Mouse (Mus musculus): ENCODE measurements around the gene Cat.

The Cat gene

GRCm38 (mm10) chr2:103484617-103485401 lies at the start of gene Cat:
Gene Cat (minus strand): TSS chr2:103485160.
- DNase-seq: peak; percentile 98 to 99

GRCm38 (mm10) chr2:103525596-103525995 lies 40.6 kb upstream of the Cat start:
- DNase-seq: no peak

DNA sequence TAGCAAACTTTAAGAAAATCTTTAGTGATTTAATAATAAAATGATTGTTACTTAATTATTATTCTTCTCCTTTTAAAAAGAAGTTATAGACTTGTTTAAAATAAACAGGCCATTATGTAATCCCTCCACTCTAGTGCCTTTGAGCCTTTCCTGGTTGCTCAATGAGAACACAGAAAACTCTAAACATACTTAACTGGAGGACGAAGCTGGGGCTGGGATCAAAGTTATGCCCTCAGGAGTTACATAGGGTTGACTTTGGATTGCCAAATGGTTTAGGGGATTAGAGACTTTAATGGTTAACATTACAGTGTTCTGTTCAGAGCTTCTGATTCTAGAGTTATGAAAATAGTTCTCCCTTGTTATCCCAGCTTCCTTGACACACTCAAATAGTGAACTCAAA lies 31.5 kb upstream of the Cat start:
- DNase-seq: no peak

DNA sequence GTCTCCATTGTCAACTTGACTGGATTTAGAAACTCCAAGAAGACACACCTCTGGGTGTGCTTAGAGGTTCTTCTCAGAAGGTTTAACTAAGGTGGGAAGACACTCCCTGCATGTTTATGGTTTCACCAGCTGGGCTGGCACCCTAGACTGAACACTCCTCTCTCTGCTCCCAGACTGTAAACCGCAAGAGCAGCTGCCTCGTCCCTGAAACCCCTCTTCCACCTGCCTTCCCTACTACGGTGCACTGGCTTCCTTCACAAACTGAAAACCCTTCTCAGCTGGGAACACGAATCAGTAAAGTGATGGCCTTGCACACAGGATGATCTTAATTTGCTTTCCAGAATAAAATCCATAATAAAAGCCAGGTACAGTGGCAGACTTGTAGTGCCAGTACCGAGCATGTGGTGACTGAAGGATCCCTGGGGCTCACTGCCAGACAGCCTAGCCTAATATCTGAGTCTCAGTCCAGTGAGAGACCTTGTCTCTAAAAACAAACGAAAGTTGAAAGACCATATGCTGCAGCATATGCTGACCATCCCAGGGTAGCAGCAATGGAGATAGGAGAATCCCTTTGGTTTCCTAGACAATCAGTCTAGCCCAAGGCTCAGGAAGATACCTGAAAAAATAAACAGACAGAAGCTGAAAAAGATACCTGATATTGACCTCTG lies 30.7 kb upstream of the Cat start:
- DNase-seq: peak; percentile 65 to 78

- DNase-seq: no peak
These were observed 27.3 kb upstream of the Cat start for GRCm38 (mm10) chr2:103512066-103512795.

DNA sequence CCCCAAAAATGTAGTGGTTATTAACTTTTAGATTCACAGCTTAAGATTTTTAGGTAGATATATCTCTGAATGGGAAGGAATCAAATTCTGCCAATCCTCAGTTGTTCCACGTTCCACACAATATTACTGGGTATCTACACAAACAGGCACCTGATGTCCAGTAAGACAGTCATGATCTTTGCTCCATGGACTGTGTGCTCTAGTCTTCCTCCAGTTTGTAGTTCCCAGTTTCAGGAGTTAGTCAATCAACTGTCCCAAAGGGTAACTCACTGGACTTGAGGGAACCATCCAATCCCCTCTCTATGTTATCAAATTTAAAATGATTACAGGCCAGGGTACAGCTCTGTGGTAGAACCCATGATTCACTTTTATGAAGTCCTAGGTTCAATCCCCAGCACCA lies 26.7 kb upstream of the Cat start:
- DNase-seq: no peak

DNA sequence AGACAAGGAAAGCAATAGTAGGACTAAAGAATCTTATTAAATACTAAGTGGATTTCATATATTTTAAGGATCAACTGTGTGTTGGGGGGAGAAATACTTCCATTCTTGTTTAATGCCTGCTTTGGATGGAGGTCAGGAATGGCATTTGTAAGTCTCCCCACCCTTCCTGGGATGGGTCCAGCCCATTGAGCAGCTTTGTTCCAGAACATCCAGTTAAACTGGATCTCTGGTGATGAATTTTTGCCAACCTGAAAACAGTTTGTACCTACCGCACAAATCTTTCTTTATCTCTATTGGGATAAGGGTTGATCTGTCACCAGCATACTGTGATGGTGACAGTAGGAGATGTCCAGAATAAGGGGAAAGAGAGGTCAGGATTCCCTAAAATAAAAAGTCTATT lies 26.1 kb upstream of the Cat start:
- DNase-seq: no peak

- no peak for DNase-seq
These were observed 22.7 kb upstream of the Cat start for GRCm38 (mm10) chr2:103507651-103508050.

DNA sequence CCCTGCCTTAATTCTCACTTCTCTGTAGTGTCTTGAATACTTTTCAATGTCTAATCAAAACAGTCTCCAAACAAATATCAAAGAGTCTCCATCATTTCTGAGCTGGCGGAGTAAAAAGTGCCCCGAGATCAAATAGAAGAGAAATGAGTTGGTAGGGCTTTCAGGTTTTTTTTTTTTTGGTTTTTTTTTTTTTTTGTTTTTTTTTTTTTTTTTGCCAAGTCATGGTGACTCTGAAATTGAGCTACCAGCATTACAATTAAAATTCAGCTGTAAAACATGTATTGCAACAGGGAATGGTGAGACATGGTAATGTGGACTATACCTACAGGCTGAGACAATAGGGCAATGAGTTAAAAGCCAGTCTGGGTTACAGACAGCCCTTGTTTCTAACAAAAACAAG lies 21.0 kb upstream of the Cat start:
- no peak for DNase-seq

- DNase-seq: no peak
These were observed 19.5 kb upstream of the Cat start for GRCm38 (mm10) chr2:103504463-103504862.

- DNase-seq: no peak
These were observed 15.8 kb upstream of the Cat start for GRCm38 (mm10) chr2:103500769-103501168.

DNA sequence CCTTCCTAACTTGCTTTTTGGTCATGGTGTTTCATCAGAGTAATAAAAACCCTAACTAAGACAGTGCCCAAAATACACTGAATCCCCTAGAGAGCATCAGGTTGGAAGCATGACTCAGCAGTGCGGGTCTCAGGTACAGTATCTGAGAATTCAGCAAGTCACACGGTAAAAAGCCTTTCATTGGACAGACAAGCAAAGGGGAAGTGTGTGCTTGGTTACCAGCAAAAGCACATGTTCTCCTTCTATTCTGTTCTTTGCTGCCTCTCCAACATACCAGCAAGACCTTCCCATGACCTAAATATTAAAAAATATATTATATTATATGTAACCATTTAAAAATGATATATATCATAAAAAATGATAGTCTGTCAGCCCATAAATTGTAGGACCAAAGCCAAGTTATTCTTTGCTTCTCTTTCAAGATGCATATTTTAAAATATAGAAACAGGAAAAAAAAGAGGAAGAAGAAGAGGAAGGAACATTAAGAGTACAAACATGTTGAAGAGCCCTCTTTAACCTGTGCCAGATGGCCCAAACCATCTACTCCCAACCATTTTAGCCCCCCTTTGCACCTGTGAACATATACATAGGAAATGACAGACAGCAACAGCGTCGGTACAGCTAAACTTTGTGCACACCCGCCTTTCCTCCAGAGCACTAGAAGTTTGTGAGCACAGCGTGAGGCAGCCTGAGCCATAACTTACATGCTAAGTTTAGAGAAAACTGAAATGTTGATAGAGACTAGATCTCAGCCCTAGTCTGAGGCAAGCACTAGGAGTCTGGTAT lies 10.9 kb upstream of the Cat start:
- no peak for DNase-seq

DNA sequence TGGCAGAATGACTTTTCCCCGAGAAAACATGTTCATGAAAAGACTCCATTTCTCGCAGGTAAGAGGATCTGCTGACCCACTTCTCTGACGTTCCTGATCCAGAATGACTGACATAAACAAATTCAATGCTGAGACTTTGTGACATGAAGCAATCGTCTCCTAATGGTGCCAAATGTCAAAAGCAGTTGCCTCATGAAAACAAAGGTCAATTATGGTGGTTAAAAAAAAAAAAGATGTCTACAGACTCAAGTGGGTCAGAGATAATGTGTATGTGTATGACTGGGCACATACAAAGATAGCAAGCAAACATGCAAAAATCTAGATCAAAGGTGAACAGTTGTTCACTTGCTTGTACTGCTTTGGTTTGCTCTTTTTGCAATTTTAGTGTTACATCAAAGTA lies 8.9 kb upstream of the Cat start:
- no peak for DNase-seq

- DNase-seq: no peak
These were observed 7.6 kb upstream of the Cat start for GRCm38 (mm10) chr2:103492526-103492925.

GRCm38 (mm10) chr2:103483986-103484520 lies 907 bp downstream of the Cat start:
- peak in 1 of 2 experiments; percentile 15 for DNase-seq

DNA sequence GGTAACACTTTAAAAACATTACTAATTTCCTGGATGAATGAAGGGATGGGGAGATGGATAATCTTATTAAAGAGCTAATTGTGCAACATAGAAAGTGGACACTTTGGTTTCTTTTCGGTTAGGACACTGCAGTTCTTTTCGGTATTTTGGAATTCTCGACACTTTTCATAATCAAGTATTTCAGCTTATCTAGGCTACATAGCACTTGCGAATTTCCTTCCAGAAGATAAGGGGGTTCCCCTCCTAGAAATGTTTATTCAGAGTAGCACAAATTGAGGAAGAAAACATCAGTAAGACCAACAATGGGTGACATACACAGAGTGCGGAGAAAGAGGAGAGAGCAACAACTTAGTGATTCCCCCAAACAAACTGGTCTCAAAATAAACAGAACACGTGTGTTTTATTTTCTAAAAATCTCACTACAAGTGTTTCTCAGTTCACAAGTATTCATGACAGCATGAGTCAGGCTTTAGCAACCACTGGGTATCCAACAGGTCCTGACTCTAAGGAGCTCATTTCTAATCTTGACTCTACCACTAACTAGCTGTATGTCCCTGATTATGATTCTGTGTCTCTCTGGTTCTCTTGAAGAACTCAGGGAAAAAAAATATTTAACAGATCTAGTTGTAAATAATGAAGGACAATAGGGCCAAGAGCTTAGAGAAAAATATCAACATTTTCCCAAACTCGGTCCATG lies 1.5 kb downstream of the Cat start:
- DNase-seq: no peak

DNA sequence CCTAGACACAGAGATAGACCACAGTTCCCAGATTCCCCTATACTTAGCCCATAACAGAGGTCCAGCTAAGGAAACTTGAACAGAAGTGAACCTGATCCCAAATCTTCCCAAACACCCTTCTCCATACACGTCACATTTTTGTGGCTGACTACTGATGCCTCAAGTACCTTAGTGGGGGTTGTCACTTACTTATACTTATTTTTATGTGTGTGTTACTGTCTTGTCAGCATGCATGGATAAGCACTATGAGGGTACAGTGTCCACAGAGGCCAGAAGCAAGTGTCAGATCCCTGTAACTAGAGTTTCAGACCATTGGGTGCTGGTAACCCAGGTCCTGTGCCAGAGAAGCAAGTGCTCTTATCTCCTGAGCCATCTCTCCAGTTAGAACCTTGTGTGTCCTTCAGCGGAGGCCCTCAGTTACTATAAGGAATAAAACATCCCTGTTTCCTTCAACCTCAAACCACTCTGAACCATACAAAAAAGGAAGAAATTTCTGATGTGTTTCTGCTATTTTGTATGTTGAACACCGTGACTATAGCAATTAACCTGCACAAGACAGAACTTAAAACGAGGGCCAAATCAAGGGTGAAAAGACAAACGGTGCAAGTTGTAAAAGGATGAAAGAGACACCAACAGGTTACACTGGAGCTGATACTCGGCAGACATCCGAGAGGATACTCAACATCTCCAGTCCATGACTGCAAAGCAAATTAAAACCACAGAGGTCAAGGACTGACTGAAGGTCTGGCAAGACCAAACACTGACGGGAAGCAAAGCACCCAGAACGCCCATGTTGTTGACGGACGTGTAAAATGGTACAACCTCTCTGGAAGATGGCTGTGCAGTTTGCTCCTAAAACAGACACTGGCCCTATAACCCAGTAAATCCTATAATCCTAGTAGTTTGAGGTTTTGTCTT lies 3.4 kb downstream of the Cat start:
- DNase-seq: no peak

GRCm38 (mm10) chr2:103480871-103481270 lies 4.1 kb downstream of the Cat start:
- DNase-seq: no peak

DNA sequence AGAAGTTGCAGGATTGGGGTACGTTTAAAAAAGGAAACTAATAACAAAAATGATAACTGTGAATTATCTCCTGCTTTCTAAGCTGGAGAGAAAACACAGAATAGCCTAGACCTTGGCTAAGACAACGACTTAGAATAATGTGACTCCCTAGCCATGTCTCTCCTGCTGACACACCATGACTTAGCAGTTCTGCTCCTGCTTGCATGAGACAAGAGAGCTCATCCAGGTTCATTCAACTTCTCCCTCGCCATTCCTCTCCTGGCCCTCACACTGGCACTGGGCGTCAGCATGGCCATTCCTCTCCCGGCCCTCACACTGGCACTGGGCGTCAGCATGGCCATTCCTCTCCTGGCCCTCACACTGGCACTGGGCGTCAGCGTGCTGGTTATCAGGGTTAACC lies 4.7 kb downstream of the Cat start:
- DNase-seq: no peak

GRCm38 (mm10) chr2:103478326-103478725 lies 6.6 kb downstream of the Cat start:
- no peak for DNase-seq

DNA sequence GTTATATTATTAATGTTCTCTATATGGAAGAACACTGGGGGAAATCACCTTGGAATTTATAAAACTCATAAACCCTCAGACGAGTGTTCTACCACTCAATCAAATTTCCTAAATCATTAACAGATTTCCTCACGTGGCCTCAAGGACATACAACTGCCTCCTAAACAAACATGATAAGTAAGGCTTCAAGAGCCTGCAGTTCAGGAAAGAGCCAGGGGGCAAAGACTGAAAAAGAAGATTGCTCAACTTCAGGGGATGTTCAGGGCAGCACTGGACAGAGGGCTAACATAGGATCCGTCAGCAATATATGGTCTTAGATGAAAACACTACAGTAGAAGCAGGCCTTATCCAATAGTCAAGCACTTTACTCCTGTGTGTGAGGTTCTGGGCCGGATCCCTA lies 7.5 kb downstream of the Cat start:
- no peak for DNase-seq
